Mouse (Mus musculus) activated CD4-positive, CD25-positive, alpha-beta regulatory T cell, adult 4 months (primary cell): ENCODE results near the gene Tmem120b. TPM values are rescaled to one million over a fixed set of nuclear protein-coding genes. Genes with fewer than 3 reads are reported as not detected.
A peak's percentile ranks its signal among the peaks of the same experiment; 100 is the strongest.

ENCODE experiments used
- ATAC-seq: one replicate; pipeline ENCODE4 v1.8.0; 2017
- polyA plus RNA-seq, 2 experiments: library from polyadenylated mRNA; unstranded; fragments of 100-300 nt; shearing (Covaris generic); gene quantifications; one replicate each; pipeline ENCODE4 v1.2.1; 2017

Gene Tmem120b
- polyA plus RNA-seq, 2 experiments from 2014 or later = 2.2 to 2.3 TPM

DNA sequence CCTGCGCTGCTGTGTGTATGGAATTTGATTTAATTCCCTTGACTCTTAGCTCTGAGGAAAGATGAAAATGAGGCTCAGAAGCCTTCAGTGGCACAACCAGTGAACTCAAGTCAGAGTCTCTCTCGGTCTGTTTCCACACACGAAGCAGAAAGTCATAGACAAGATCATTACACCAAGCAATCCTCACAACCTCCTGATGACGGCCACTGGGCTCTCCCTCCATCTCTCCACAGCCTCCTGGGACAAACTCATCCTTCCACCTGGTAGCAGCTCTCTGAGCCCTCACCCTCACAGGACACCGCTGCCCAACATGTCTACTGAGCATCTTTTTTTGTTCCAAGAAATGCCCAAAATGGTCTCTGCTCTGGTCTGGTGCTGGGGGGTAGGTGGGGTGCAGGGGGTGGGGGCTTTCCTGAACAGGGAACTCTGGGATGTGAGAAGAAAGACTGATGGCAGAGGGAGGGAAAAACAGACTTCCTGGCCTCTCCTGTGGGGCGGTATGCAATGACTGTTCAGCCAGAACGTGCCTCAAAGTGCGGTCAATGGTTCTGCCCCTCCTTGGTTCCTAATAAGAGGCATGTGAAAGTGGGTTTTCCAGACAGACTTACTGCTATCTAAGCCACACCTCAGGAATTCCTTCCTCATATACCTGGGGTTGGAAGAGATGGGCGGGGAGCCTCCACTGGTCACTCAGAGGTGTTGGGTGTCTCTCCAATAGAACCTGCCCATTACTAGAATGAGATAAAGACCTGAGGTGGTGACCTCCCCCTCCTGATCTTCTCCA is 62.0 kb downstream of the Tmem120b start:
- ATAC-seq = no peak

DNA sequence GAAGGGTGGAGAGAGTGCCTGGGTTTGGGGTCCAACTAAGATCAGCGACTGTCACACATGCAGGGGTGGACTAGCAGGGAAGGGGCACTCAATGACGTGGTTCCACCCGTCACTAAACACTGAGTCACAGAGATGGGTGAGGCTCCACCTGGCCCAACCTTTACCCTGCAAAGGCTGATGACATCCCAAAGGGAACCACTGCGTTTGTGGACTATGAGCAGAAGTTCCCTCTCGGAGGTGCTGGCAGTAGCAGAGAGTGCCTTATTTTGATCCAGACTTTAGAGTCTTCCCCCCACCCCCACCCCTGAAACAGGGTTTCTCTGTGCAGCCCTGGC is 62.6 kb downstream of the Tmem120b start:
- ATAC-seq = no peak

DNA sequence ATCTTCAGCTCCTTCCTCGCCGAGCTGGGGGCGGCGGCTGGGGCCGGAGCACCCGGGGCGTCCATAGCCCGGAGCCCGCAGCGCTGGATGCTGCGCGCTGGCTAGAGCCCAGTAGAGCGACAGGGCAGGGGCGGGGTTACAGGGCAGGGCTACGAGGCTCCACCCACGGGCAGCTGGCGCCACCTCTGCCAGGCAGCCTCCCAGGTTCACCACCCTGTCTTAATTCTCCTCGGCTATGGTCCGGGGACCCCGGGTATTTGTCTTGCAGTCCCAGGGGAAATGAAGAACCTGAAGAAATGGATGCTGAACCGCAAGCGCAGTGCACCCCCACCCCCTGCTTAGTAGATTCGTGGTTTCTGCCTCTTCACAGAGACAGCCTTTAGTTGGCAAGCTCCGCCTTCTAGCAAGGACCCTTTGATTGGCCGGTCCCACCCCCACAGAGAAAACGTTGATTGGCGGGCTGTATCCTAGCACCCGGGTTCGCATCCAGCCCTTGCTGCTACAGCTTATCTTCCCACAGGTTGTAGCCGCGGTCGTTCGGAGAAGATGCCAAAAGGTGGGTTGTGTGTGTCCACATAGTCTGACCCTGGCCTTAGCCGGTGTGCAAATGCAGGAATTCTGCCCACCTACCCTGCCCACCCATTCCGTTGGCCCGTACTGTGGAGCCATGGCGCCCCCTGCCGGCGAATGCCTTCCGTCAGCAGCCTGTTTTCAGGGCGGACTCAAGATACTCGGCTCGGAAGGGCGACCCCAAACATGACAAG is 64.3 kb downstream of the Tmem120b start, which contains the start of gene Rhof:
TSS of gene Rhof (minus strand) at position 385 of the 764 bp plus-strand sequence.
- peak; percentile 60 for ATAC-seq

DNA sequence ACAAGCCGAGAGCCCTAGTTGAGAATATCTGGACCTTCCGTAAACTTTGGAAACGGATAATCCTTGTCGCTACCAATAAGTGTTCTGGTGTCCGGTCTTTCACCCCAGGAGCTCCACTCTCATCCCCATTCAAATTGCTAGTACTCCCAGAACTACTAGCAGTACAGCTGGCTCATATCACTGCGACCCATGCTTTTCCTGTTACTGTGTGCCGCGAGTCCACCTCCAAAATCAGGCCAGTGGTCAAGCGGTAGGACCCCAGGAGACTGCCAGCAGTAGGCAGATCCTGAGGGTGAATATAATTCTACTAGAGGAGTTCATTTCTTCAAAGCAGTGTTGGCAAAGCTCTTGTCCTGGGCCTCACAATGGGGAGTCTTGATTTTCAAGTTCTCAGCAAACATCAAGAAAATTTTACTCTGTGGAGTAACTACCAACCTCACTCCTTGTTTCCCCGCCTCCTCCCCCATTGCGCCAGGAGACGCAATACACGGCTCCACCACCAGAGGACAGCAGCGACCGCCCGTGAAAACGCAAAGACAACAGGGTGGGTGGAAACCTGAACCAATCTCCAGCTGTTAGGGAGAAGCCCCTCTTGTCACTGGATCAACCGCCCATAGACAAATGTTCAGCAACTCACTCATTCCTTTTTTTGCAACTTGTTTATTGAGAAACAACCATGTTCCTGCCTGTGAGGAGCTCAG is 65.0 kb downstream of the Tmem120b start:
- no peak for ATAC-seq

DNA sequence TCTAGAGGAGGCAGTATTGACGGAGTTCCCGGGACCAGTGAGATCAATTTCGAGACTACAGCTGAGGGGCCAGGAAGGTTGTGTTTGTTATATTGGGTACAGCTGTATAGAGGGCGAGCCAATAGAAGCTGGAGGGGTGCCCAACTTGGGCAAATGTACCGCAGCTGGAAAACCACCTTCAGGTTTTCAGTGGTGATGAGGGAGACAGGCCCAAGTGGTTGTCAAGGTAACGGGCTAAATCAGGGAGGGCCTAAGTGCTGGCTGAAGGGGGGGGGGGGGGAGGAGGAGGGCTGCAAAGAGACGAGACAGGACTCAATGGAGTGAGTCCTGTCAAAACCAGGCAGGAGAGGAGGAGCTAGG is 65.5 kb downstream of the Tmem120b start:
- no peak for ATAC-seq

- no peak for ATAC-seq
These were observed 66.1 kb downstream of the Tmem120b start for GRCm38 (mm10) chr5:123134186-123134874.

- ATAC-seq = no peak
These were observed 66.7 kb downstream of the Tmem120b start for GRCm38 (mm10) chr5:123134875-123135382.

DNA sequence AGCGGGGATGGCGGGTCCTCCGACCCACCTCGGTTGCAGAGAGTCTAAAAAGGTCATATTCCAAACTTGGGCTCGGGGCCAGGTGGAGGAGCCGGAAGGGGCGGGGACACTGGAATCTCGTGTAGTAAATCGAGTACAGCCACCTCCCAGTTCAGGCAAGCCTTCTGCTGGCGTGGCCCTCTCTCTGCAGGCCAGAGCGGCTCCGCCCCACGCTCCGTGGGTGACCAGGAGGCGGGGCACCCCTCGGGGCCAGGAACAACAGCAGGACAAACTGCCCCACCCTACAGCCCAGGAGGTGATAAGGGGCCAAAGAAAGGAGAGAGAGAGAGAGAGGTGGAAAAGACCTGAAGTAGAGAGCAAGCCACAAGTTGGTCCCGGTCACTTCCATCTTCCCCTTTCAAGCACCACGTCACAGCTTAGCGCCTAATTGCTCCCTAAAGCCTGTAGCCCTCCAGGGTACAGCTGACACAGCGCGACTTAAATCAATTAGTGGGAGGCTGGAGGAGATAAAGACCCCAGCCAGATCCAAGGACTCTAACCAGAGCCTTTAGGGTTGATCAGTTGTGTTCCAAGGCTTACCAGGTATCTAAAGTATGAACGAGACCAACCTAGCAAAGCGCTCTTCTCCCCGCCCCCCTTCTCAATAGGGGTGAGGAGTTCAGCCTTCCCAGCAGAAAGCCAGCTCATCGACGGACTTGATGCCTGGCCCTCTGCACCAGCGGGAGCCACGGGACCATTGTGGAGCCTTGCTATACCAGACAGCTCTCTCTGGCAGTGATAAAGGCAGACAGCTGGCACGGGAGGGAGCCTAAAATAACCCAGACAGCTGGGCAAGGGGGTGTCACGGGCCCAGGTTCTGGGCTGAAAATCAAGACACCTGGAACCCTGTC is 67.5 kb downstream of the Tmem120b start:
- ATAC-seq = no peak

DNA sequence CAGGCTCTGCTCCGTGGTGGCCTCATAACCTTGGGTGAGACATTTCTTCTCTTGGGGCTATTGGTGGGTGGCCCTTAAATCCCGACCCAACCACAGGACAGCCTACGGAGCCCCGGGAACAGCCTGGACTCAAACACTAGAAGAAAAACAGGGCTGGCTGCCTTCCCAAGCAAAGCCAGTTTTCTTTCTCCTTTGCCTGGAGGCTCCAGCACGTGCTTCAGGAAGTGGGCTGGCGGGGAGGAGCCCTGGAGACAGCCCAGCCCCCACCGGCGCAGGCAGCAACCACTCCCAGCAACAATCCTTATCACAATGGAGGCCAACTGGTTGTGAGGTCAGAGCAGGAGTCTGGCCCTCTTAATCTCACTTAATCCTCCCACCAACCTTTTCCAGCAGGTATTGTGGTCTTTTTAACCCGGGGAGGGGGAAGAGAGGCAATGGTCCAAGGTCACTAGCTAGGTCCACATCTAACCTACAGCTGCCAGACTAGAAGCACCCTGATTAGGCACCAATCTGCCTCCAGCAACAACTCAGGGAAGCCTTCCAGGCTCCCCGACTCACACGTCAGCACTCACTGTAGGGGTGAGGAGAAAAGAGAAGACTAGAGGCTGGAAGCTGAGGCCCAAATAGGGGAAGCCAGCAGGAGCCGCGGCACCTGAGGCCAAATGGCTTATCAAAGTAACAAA is 68.3 kb downstream of the Tmem120b start:
- no peak for ATAC-seq

DNA sequence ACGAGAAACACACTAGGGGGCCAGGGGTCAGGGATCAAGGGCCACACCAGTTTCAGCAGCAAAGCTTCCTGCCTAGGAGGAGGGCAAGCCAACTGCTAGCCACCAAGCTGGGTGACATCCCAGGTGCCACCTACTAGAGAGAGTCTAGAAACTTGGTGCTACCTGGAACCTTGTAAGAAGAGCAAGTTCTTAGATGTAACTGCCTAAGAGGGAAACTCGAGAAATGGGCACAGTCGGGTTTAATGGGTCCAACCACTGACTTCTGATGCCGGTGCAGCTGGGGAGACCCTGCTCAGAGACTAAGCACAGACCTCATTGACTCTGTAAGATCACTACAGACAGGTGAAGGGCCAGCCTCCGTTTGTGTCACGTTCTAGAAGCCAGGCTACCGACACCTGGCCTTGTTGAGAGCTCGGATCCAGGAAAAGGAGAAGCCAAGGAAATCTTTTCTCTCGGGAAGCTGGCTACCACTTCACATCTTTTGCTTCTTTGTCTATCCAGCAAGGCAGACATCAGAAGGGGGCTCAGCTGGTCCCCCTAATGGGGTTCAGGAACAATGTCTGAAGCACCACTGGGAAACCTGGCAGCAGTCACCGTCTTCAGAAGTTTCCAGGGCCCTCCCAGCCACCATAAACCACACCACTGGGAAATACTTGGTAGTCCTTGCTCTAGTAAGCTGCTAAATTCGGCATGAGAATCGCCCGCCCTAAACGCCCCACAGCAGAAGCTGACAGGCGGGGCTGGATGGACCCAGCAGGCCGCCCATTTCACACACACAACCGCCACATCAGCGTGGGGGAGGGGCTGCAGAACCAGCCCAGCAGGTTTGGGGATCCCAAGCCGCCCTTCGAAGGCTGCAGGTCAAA is 69.1 kb downstream of the Tmem120b start:
- ATAC-seq = no peak

GRCm38 (mm10) chr5:123137910-123138229 is 69.7 kb downstream of the Tmem120b start:
- no peak for ATAC-seq

GRCm38 (mm10) chr5:123138230-123138911 is 70.2 kb downstream of the Tmem120b start:
- ATAC-seq = no peak

DNA sequence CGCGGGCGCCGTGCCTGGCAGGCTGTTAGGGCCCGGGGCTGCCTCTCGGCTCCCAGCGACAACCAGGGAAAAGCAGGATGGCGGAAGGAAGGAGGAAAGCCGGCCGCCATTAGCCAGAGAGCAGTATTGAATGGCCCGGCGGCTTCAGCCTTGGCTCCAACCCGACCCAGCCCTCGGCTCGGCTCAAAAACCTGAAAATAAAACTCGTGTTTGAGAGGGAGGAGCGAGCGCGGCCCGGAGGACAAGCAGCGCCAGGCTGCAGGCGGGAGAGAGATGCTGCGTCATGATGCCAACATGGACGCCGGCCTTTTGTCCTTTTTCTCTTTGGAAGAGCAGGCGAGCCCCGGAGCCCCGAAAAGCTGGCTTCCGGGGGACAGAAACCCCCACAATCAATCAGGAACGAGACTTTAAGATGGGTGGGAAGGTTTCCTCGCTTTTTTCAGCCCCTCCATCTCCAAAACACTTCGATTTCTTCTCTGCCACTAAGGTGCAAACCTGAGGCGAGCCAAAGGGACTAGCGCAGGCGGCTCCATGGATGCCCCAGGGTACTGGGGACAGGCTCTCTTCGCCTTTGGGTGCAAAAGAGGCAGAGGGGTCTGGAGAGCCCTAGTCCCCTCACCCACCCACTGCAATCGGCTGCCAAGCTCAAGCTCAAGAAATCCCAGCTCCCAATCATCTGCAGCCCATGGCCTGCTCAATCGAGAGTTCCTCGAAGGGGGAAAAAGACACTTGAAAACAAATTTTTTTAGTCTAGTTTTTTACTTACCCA is 70.9 kb downstream of the Tmem120b start:
- ATAC-seq = peak; percentile 15

- no peak for ATAC-seq
These were observed 71.8 kb downstream of the Tmem120b start for GRCm38 (mm10) chr5:123139722-123140627.

DNA sequence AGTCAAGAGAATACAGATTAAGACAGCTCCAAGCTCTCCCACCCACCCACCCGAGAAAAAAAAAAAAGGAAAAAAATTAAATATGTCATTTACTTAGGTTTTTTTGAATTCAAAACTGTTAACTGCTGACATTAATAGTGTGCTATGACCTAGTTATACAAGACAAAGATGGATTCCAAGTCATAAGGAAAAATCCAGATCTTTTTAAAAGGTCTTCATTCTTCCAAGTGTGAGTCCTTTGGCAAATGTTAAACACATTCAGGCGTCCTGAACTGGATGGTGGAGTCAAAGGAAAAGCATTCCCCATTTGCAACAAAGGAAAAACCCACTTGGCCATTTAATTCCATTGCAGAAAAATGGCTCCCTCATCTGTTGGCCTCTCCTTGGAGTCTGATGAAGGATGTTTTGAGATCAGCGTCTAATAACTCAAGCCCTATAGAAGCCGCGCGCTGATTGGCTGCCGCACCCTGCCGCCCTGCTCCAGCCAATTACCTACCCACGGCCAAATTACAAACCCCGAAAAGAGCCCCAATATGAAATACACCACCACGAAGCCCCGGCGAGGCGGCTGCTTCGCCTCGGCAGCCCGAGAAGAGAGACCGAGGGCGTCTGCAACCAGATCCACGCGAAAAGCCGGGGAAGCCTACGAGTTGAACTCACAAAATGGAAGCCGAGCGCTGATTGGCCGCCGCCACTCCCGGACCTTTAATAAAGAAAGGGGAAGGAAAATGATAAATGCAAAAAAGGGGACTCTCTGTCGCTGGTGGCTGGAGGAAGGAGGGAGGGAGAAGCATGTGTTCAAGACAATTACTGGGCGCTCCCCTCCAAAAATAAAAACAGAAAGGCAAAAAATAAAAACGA is 72.7 kb downstream of the Tmem120b start:
- ATAC-seq = peak; percentile 71

- ATAC-seq = no peak
These were observed 73.4 kb downstream of the Tmem120b start for GRCm38 (mm10) chr5:123141555-123142160.
